Mouse (Mus musculus): ENCODE data around the gene Zfp982. TPM values are rescaled to one million over a fixed set of nuclear protein-coding genes. Genes with fewer than 3 reads are reported as not detected.
"Not testable (repeated sequence)": the region's sequence is repeated elsewhere in the genome, so short reads cannot be mapped to it uniquely, and the experiment has no call there.

Gene Zfp982
- polyA plus RNA-seq, 1 experiment from 2014 or later = 4.8 TPM

DNA sequence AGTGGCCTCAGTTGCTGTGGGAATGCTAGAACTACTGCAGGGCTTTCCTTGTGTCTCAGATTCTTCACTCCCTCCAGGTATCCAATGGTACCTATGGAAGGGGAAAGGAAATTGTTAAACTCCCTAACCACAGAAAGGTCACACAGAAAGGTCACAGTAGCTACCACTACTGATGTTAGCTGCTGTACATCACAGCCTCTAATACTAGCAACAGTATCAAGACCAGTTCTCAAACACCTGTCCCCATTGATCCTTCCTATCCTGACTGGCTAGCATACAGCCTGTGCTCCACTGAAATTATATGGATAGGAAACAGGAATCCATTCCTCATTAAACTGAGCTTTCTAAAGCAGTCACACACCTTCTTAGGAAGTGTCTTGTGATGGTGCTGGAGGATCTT is 27.9 kb downstream of the Zfp982 start:
- H3K4me3 ChIP-seq = no peak overlapping the region
- no peaks in the 10 kb centered on the region for H3K27me3 ChIP-seq
- 0 out of 2 replicates have a peak, but pooled peaks cover 6% of the 10 kb centered on the region for H3K36me3 ChIP-seq
- H3K4me1 ChIP-seq (replicated peaks) = no peaks in the 10 kb centered on the region
- H3K27ac ChIP-seq = no peak overlapping the region
- no peak overlapping the region for H3K4me2 ChIP-seq
- H3K9me3 ChIP-seq (replicated peaks) = peaks cover 53% of the 10 kb centered on the region
- ATAC-seq (replicated peaks; ENCODE audit: insufficient number of reproducible peaks, insufficient read depth, low FRiP score, low read depth) = no peak
- no peak overlapping the region for H3K9ac ChIP-seq

DNA sequence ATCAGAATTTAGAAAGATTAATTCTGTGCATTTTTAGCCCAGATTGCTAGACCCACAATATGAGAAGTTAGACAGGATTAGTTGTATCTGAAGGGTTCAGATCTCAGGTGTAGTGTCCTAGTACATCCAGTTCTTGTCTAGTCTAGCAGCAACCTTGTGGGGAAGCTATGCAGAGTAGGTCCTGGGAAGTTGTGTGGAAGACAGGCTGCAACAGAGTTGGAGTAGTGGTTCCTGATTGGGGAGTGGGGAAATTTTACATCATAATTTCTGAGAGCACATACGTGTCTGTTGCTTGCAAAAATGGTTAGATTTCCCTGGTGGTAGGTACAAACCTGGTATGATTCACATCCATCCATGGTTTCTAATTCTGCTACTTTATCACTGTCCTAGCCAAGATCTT is 32.9 kb downstream of the Zfp982 start:
- Histone ChIP-seq H3K27ac (no peak overlapping the region), H3K9ac (no peak overlapping the region), H3K27me3 (no peaks in the 10 kb centered on the region), H3K4me1 (replicated peaks) (no peaks in the 10 kb centered on the region), H3K4me3 (no peak overlapping the region), H3K36me3 (no peaks in the 10 kb centered on the region), H3K9me3 (replicated peaks) (peaks cover 42% of the 10 kb centered on the region), H3K4me2 (no peak overlapping the region)
- no peak for ATAC-seq (replicated peaks; ENCODE audit: insufficient number of reproducible peaks, insufficient read depth, low FRiP score, low read depth)
- WGBS = 62% methylated on average over 1 of the region's 1 CpGs

DNA sequence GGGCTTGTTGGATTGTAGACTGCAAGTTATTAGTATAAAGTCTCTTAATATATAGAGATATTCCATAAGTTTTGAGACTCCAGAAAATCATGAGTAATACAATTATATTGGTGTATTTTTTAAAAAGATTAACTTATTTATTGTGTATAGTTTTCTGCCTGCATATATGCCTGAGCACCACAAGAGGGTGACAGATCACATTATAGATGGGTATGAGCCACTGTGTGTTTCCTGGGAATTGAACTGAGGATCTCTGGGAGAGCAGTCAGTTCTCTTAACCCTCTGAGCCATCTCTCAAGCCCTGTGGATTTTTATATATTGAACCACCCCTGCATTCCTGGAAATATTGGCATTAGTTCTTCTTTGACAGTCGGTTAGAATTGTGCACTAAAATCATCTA is 38.1 kb downstream of the Zfp982 start:
- Histone ChIP-seq H3K36me3 (no peaks in the 10 kb centered on the region), H3K4me1 (replicated peaks) (no peaks in the 10 kb centered on the region), H3K9ac (no peak overlapping the region), H3K27ac (no peak overlapping the region), H3K27me3 (no peaks in the 10 kb centered on the region), H3K4me2 (no peak overlapping the region), H3K4me3 (no peak overlapping the region), H3K9me3 (replicated peaks) (peaks cover 33% of the 10 kb centered on the region)
- no peak for ATAC-seq (replicated peaks; ENCODE audit: insufficient number of reproducible peaks, insufficient read depth, low FRiP score, low read depth)
- WGBS = 79% methylated on average over 1 of the region's 1 CpGs

DNA sequence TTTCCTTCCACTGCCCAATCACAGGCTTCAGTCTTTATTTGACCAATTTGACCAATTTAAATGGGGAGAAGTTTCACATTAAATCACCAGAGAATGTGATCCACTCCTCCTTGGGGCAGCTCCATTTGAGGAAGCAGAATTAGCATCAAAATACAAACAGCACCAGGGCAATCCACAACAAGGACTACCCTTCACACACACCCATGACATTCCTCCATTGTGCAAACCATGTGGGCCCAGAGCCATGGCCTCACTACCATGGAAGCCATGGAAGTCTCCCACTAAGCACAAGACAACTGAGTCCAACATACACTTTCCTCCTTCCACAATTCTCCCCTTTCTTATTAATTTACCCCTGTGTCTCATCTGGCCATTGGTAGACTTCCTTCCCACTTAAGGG is 43.7 kb downstream of the Zfp982 start:
- H3K27ac ChIP-seq; H3K4me2 ChIP-seq; H3K9ac ChIP-seq; H3K4me3 ChIP-seq; H3K36me3 ChIP-seq; ATAC-seq (replicated peaks; ENCODE audit: insufficient number of reproducible peaks, insufficient read depth, low FRiP score, low read depth); H3K4me1 ChIP-seq (replicated peaks); H3K27me3 ChIP-seq: not testable (repeated sequence)
- peaks cover 25% of the 10 kb centered on the region for H3K9me3 ChIP-seq (replicated peaks)

DNA sequence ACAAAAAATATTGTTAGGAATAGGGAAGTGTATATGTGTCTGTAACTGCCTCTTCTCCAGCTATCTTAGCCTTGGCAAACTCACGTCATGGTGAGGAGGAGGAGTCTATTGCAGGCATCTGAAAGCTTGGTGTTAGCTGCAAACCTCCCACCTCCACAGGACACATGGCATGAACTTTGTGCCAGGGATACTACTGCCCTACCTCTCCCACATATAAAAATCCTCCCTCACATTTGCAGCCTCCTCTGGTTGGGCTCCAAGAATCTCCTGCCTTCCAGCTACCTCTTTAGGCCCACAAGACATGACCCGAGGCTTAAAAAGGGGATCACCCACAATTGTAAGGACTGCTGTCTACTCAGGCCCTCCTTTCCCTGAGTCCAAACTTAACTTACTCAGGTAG is 45.5 kb downstream of the Zfp982 start:
- Histone ChIP-seq H3K36me3 (no peaks in the 10 kb centered on the region), H3K4me1 (replicated peaks) (no peaks in the 10 kb centered on the region), H3K27me3 (no peaks in the 10 kb centered on the region), H3K27ac (no peak overlapping the region), H3K9me3 (replicated peaks) (peaks cover 31% of the 10 kb centered on the region), H3K4me3 (no peak overlapping the region), H3K9ac (no peak overlapping the region), H3K4me2 (no peak overlapping the region)
- ATAC-seq (replicated peaks; ENCODE audit: insufficient number of reproducible peaks, insufficient read depth, low FRiP score, low read depth) = no peak
- WGBS = 68% methylated on average over 2 of the region's 2 CpGs

DNA sequence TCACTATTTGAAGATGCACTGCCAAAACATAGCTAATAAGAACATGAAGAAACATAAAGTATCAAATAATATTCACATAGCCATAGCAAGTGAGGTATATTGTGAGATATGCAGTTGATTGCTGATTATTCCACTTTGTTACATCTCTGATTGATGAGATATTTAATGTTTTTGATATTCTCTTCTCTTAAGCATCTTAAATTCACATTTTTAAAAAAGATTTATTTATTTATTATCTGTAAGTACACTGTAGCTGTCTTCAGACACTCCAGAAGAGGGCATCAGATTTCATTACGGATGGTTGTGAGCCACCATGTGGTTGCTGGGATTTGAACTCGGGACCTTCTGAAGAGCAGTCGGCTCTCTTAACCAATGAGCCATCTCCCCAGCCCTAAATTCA is 47.7 kb downstream of the Zfp982 start, which contains the start of gene Gm16503:
Gene Gm16503, plus strand, starts transcription at position 301 of the 400 bp plus-strand sequence.
- not testable (repeated sequence) for ATAC-seq (replicated peaks; ENCODE audit: insufficient number of reproducible peaks, insufficient read depth, low FRiP score, low read depth); H3K27me3 ChIP-seq; H3K9ac ChIP-seq; H3K4me1 ChIP-seq (replicated peaks); H3K27ac ChIP-seq; H3K4me3 ChIP-seq; H3K36me3 ChIP-seq; H3K4me2 ChIP-seq
- 75% methylated on average over 3 of the region's 3 CpGs for WGBS
- peaks cover 27% of the 10 kb centered on the region for H3K9me3 ChIP-seq (replicated peaks)

DNA sequence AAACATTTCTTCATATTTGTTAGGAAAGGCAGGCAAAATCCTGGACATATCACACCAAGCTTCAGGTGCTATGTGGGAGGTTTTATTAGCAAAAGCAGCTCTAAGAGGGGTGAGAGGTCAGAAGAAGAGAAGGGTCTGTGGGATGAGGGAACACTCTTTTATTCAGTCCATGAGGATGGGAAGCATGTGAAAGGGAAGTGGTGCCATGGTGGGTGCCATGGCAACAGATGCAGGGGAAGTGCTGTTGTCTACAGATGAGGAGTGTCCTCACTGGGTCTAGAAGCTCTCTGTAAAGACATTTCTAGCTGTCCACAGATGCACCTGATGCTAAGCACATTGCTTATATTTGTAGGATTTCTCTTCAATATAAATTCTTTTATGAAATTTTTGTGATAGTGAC is 48.9 kb downstream of the Zfp982 start:
- no peaks in the 10 kb centered on the region for H3K36me3 ChIP-seq
- no peak overlapping the region for H3K4me3 ChIP-seq
- no peak overlapping the region for H3K4me2 ChIP-seq
- no peak overlapping the region for H3K9ac ChIP-seq
- no peak overlapping the region for H3K27ac ChIP-seq
- no peaks in the 10 kb centered on the region for H3K4me1 ChIP-seq (replicated peaks)
- no peak for ATAC-seq (replicated peaks; ENCODE audit: insufficient number of reproducible peaks, insufficient read depth, low FRiP score, low read depth)
- H3K9me3 ChIP-seq (replicated peaks) = peaks cover 21% of the 10 kb centered on the region
- no peaks in the 10 kb centered on the region for H3K27me3 ChIP-seq

DNA sequence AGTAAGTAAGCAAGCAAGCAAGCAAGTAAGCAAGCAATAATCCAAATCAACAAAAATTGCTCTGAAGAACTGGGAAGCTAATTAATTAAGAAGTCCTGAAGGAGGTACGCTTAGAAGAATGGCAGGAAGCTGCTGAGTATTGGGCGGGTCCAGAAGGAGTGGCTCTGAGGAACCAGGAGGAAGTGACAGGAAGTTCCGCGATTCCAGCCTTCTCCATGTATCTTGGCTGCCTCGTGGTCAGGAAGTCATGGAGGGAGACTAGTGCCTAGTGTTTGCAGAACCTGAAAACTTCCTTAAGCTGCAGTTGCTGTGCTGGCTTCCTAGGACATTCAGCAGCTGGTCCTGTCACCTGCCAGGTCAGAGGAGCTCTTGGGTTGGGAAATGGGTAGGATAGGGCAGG is 60.9 kb downstream of the Zfp982 start, which contains the start of gene Zfp985:
Gene Zfp985, plus strand, starts transcription at position 207 of the 400 bp plus-strand sequence.
- not testable (repeated sequence) for H3K9me3 ChIP-seq (replicated peaks); H3K27ac ChIP-seq; H3K4me1 ChIP-seq (replicated peaks); H3K36me3 ChIP-seq; H3K4me2 ChIP-seq; H3K27me3 ChIP-seq; H3K9ac ChIP-seq; H3K4me3 ChIP-seq; ATAC-seq (replicated peaks; ENCODE audit: insufficient number of reproducible peaks, insufficient read depth, low FRiP score, low read depth)
- WGBS = 66% methylated on average over 5 of the region's 5 CpGs

DNA sequence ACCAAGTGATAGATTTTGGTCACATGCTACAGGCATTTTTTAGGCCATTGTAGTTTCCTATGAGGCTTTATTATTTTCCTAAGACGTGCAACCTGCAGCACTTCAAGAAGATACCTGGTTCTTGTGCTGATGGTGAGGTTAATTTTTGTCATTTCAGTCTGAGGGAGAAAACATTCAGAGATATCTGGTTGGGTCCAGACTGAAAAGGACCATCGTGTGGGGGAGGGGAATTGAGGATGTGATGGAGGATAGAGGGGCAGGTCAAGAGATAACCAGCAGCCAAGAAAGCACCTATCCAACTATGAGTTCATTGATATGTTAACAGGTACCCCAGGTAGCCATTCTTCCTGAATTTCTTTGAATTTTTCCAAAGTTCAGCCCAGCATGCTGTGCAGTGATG is 62.1 kb downstream of the Zfp982 start:
- not testable (repeated sequence) for H3K4me2 ChIP-seq

DNA sequence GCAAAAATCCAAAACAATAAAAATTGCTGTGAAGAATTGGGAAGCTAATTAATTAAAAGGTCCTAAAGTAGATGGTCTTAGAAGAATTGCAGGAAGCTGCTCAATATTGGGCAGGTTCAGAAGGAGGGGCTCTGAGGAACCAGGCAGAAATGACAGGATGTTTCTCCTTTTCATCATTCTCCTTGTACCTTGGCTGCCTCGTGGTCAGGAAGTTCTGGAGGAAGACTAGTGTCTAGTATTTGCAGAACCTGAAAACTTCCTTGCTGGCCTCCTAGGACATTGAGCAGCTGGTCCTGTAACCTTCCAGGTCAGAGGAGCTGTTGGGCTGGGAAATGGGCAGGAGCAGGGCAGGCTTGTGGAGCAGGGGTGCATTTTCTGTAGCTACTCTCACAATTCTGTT is 64.7 kb downstream of the Zfp982 start:
- H3K4me2 ChIP-seq; ATAC-seq (replicated peaks; ENCODE audit: insufficient number of reproducible peaks, insufficient read depth, low FRiP score, low read depth): not testable (repeated sequence)
- 23% methylated on average over 1 of the region's 1 CpGs for WGBS

More for the DNA sequence above, 62.1 kb downstream of the Zfp982 start:
- not testable (repeated sequence) for ATAC-seq (replicated peaks; ENCODE audit: insufficient number of reproducible peaks, insufficient read depth, low FRiP score, low read depth); H3K4me1 ChIP-seq (replicated peaks); H3K9ac ChIP-seq; H3K27ac ChIP-seq; H3K4me3 ChIP-seq; H3K27me3 ChIP-seq; H3K9me3 ChIP-seq (replicated peaks); H3K36me3 ChIP-seq
- 64% methylated on average over 2 of the region's 2 CpGs for WGBS

DNA sequence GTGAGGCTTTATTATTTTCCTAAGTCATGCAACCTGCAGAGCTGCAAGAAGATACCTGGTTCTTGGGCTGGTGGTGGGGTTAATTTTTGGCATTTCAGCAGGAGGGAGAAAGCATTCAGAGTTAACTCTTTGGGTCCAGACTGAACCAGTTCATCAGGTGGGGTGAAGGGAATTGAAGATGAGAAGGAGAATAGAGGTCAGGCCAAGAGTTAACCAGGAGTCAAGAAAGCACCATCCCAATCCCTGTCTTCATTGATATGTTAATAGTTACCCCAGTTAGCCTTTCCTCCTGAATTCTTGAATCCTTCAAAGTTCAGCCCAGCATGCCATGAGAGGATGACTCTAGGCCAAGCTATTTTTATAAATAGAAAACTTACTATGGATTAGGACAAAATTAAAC is 65.8 kb downstream of the Zfp982 start:
- not testable (repeated sequence) for H3K9ac ChIP-seq; H3K36me3 ChIP-seq; H3K4me3 ChIP-seq; H3K27ac ChIP-seq; H3K4me1 ChIP-seq (replicated peaks); H3K9me3 ChIP-seq (replicated peaks); H3K27me3 ChIP-seq; H3K4me2 ChIP-seq; ATAC-seq (replicated peaks; ENCODE audit: insufficient number of reproducible peaks, insufficient read depth, low FRiP score, low read depth)

More for the DNA sequence above, 64.7 kb downstream of the Zfp982 start:
- not testable (repeated sequence) for H3K4me3 ChIP-seq; H3K9ac ChIP-seq; H3K4me1 ChIP-seq (replicated peaks); H3K27me3 ChIP-seq; H3K36me3 ChIP-seq; H3K9me3 ChIP-seq (replicated peaks); H3K27ac ChIP-seq

DNA sequence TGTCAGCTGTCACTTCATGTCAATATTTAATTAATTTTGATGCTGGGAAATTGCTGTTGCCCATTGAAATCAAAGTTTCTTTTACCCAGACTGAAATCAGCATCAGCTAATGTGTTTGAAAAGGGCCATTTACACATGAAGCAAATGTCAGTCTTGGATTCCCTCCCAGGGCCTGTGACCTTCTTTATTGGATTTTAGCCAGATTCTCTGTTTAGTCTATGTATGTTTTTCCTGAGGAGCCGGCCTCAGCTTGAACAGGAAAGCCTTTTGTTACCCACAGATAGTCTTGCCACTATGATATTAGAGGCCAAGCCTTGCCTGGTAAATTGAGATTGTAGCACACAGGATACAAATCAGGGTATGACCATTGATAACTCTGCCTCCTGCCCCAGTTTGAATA is 66.9 kb downstream of the Zfp982 start:
- not testable (repeated sequence) for H3K4me3 ChIP-seq
- 36% methylated on average over 1 of the region's 1 CpGs for WGBS

More for the DNA sequence above, 66.9 kb downstream of the Zfp982 start:
- H3K4me2 ChIP-seq; H3K9ac ChIP-seq; H3K27me3 ChIP-seq; H3K36me3 ChIP-seq; H3K4me1 ChIP-seq (replicated peaks); H3K27ac ChIP-seq; H3K9me3 ChIP-seq (replicated peaks); ATAC-seq (replicated peaks; ENCODE audit: insufficient number of reproducible peaks, insufficient read depth, low FRiP score, low read depth): not testable (repeated sequence)

Measured in heart, embryonic 15.5 days (tissue).